Mouse (Mus musculus) liver, postnatal 0 days (tissue): ENCODE data around the gene Ilf3.

Experiments
- CTCF ChIP-seq: sonication (generic); IDR thresholded peaks from 2 replicates; pipeline ENCODE4 v1.5.1; 2016; ENCODE audit warnings: antibody characterized with exemption, low read depth
- EP300 ChIP-seq: IDR thresholded peaks from 2 replicates; pipeline ENCODE4 v1.6.1; 2016; ENCODE audit warnings: antibody characterized with exemption, low read depth, mild to moderate bottlenecking

DNA sequence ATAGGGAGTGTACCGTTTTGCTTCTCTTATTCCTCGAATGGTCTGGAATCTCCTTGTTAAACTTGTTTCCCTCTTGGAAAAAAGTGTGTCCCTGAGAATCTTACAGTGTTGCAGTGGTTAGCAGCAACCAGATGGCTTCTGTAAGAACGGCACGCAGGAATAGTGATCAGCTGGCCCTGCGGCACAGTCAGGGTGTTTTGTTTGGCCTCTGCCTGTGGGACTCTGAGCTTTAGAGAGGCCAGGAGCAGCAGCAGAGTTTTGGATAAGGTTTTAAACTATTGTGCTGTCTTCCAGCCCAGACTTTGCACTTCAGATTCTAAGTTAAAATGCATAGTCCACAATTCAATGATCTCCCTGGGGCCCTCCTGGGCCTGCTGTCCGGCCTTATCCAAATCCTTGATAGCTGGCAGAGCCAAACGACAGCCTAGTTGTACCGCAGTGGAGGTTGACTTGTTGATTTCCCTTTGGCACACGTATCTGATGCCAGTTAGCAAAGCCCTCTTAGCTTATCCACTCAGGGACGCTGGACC, 25.0 kb downstream of the Ilf3 start:
- no peak for TF ChIP-seq EP300
- TF ChIP-seq CTCF: no peak
